Mouse (Mus musculus) heart, postnatal 0 days (tissue): ENCODE data around the gene Nek2. TPM values are rescaled to one million over a fixed set of nuclear protein-coding genes. Genes with fewer than 3 reads are reported as not detected.

Experiments used
- ATAC-seq: fragments of 200-750 bp; cut with Nextera tagmentation; 2 replicates; pipeline ENCODE4 v1.8.0; 2017; ENCODE audit warnings: low read depth, moderate number of reproducible peaks, moderate library complexity; ENCODE audit not compliant: insufficient read depth
- DNase-seq: peaks from one replicate; pipeline ENCODE4 v3.0.0-alpha.2; 2016; ENCODE audit warnings: low spot score
- H3K27ac ChIP-seq: fragments of 300-500 bp; sonication (generic); 2 replicates; pipeline ENCODE4 v1.5.1; 2014; ENCODE audit warnings: low read depth, mild to moderate bottlenecking
- H3K27me3 ChIP-seq: fragments of 300-500 bp; sonication (generic); 2 replicates; pipeline ENCODE4 v1.6.1; 2014; ENCODE audit warnings: low read length, mixed read lengths; ENCODE audit not compliant: control insufficient read depth, insufficient read depth
- H3K36me3 ChIP-seq: fragments of 300-500 bp; sonication (generic); replicated peaks from 2 replicates; pipeline ENCODE4 v1.6.1; 2014; ENCODE audit warnings: low read length, mixed read lengths; ENCODE audit not compliant: control insufficient read depth, insufficient read depth
- H3K4me1 ChIP-seq: fragments of 300-500 bp; sonication (generic); 2 replicates; pipeline ENCODE4 v1.6.1; 2014; ENCODE audit warnings: antibody characterized with exemption; ENCODE audit not compliant: control insufficient read depth, insufficient read depth
- H3K4me2 ChIP-seq: fragments of 300-500 bp; sonication (generic); 2 replicates; pipeline ENCODE4 v1.6.1; 2014; ENCODE audit warnings: low read depth, mild to moderate bottlenecking, low read length, moderate library complexity
- H3K4me3 ChIP-seq: fragments of 300-500 bp; sonication (generic); 2 replicates; pipeline ENCODE4 v1.5.1; 2014; ENCODE audit warnings: low read depth, low read length
- H3K9ac ChIP-seq: fragments of 300-500 bp; sonication (generic); replicated peaks from 2 replicates; pipeline ENCODE4 v1.6.1; 2014; ENCODE audit warnings: low read depth, low read length, mixed read lengths
- H3K9me3 ChIP-seq: fragments of 300-500 bp; sonication (generic); replicated peaks from 2 replicates; pipeline ENCODE4 v1.6.1; 2016; ENCODE audit warnings: low read length; ENCODE audit not compliant: control insufficient read depth
- CTCF ChIP-seq: IDR thresholded peaks from 2 replicates; pipeline ENCODE4 v1.5.1; 2016; ENCODE audit warnings: antibody characterized with exemption, control low read depth, low read depth
- EP300 ChIP-seq: IDR thresholded peaks from 2 replicates; pipeline ENCODE4 v1.6.1; 2016; ENCODE audit warnings: antibody characterized with exemption, low read depth
- WGBS: fragments of 180-500 bp; shearing (Covaris S2); extraction: QIAGEN DNeasy Blood & Tissue Kit; methylation state at CpG from one replicate; pipeline ENCODE4 v1.1.7; 2014; 5-methylcytosine and 5-hydroxymethylcytosine counted together
- polyA plus RNA-seq: library from polyadenylated mRNA; unstranded; fragments of >200 nt; fragmentation: Nextera tagmentation; extraction: Ambion mirVana; gene quantifications from 2 replicates; pipeline ENCODE4 v1.2.1, GENCODE M21; 2015
- total RNA-seq: library from RNA; depleted of rRNA; stranded (reverse); fragments of >200 nt; gene quantifications from 2 replicates; pipeline ENCODE4 v1.2.3, GENCODE M21; 2014; ENCODE audit warnings: low replicate concordance

Nek2 gene
- total and polyA plus RNA-seq, 2 experiments from 2014 or later, result 11.7 to 14.8 TPM

- H3K36me3 ChIP-seq, result peaks cover 2% of the 10 kb centered on the region; the same call in 1 of the 2 replicates
Measured at GRCm38 (mm10) chr1:191785108-191785507, 36.1 kb upstream of the Nek2 start.

DNA sequence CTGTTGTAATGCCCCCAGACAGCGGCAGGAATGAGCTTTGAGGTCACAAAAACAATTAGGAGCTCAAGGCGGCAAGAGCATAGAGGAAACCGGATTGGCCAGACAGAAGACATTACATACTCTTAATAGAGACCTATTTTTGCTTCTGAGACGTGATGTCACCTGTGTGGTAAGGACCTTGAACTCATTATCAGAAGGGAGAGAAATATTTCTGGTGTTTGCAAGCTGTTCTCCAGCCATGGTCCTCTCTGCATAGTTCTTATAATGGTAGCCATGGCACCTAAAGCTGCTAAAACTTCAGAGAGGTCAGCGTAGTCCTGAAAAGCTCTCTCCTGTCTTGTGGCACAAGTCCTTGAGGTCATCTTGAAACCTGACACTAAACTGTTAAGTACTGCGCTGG lies 35.0 kb upstream of the Nek2 start:
- TF ChIP-seq EP300, result no peak
- no peak for TF ChIP-seq CTCF
- WGBS, result 61% methylated on average over 6 of the region's 6 CpGs

More at GRCm38 (mm10) chr1:191785108-191785507, 36.1 kb upstream of the Nek2 start:
- Histone ChIP-seq H3K27ac (no peak overlapping the region), H3K4me2 (no peak overlapping the region), H3K9me3 (no peaks in the 10 kb centered on the region), H3K4me3 (no peak overlapping the region), H3K4me1 (no peaks in the 10 kb centered on the region; the same call in 1 of the 2 replicates), H3K27me3 (no peaks in the 10 kb centered on the region), H3K9ac (no peak overlapping the region)
- no peak for TF ChIP-seq CTCF
- no peak for TF ChIP-seq EP300
- 65% methylated on average over 11 of the region's 11 CpGs for WGBS
- ATAC-seq (no peak), DNase-seq (no peak)

GRCm38 (mm10) chr1:191787379-191787778 lies 33.9 kb upstream of the Nek2 start:
- 42% methylated on average over 4 of the region's 4 CpGs for WGBS
- no peak for ATAC-seq
- no peaks in the 10 kb centered on the region for H3K36me3 ChIP-seq
- no peaks in the 10 kb centered on the region for H3K27me3 ChIP-seq
- no peaks in the 10 kb centered on the region for H3K9me3 ChIP-seq
- no peak for TF ChIP-seq EP300
- no peak for TF ChIP-seq CTCF
- no peak overlapping the region for H3K4me2 ChIP-seq
- H3K4me3 ChIP-seq, result no peak overlapping the region
- no peak for DNase-seq
- no peak overlapping the region for H3K9ac ChIP-seq
- H3K27ac ChIP-seq, result no peak overlapping the region
- no peaks in the 10 kb centered on the region for H3K4me1 ChIP-seq

More for the DNA sequence above, 35.0 kb upstream of the Nek2 start:
- DNase-seq (no peak), ATAC-seq (no peak)
- Histone ChIP-seq H3K9me3 (no peaks in the 10 kb centered on the region), H3K4me3 (no peak overlapping the region), H3K27ac (no peak overlapping the region), H3K9ac (no peak overlapping the region), H3K27me3 (no peaks in the 10 kb centered on the region), H3K4me1 (no peaks in the 10 kb centered on the region), H3K36me3 (no peaks in the 10 kb centered on the region), H3K4me2 (no peak overlapping the region)

DNA sequence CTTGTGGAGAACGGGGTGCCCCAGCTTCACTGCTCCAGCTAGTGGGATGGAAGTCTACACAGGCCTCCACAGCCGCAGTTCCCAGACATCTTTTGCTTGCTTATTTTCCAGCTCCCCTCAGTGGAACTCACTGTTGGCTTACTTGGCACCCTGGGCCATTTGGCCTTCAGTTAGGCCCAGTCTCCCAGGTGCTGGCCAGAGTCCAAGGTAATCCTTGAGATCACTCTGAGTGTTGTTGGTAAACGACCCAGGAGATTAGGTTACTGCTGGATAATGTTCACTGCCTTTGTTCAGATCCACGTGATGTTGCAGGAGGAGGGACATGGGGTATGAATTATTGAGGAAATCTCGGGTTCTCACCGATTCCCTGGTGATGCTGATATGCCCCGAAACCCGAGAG lies 28.3 kb upstream of the Nek2 start:
- H3K36me3 ChIP-seq, result no peaks in the 10 kb centered on the region
- no peak overlapping the region for H3K4me3 ChIP-seq
- no peak overlapping the region for H3K9ac ChIP-seq
- H3K4me1 ChIP-seq, result no peaks in the 10 kb centered on the region
- WGBS, result 73% methylated on average over 8 of the region's 8 CpGs
- no peaks in the 10 kb centered on the region for H3K9me3 ChIP-seq
- no peak for ATAC-seq
- H3K27ac ChIP-seq, result no peak overlapping the region
- no peak for DNase-seq
- no peak for TF ChIP-seq EP300
- TF ChIP-seq CTCF, result no peak
- H3K27me3 ChIP-seq, result no peaks in the 10 kb centered on the region
- H3K4me2 ChIP-seq, result no peak overlapping the region

DNA sequence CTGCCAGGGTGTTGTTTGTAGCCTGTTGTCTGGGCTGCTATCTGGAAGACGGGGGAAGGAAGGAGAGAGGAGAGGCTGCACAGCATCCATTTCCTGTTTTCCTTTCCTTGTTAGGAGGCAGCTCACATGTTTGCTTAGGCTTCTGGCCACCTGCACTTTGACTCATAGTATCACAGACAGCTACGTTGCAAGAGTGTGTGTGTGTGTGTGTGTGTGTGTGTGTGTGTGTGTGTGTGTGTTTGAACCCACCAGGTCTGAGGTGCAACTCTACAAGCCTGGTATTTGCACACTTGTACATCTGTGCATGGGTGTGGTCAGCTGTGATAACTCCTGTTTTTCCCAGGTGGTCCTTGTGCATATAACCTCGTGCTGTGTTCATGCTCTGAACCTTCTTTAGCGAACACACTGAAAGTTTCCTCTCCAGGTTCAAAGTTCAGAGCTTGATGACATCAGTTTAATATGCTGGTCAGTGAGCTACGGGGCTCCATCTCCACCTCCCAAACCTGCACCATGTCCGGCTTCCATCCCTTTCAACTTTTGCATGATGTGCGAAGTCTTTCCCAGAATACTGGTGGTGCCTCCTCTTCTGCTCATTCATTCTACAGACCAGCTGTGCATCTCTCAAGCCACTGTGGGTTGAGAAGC lies 27.2 kb upstream of the Nek2 start:
- H3K27me3 ChIP-seq, result no peaks in the 10 kb centered on the region
- H3K36me3 ChIP-seq, result no peaks in the 10 kb centered on the region
- H3K4me2 ChIP-seq, result no peak overlapping the region
- no peaks in the 10 kb centered on the region for H3K4me1 ChIP-seq
- WGBS, result 55% methylated on average over 7 of the region's 7 CpGs
- no peaks in the 10 kb centered on the region for H3K9me3 ChIP-seq
- no peak for ATAC-seq
- DNase-seq, result peak; percentile 45
- no peak overlapping the region for H3K4me3 ChIP-seq
- no peak overlapping the region for H3K27ac ChIP-seq
- TF ChIP-seq CTCF (no peak), EP300 (no peak)
- H3K9ac ChIP-seq, result no peak overlapping the region
